Mouse (Mus musculus) T-helper 1 cell (primary cell): Measurements from ENCODE around the gene Gm5678.
"Not testable (repeated sequence)": the region's sequence is repeated elsewhere in the genome, so short reads cannot be mapped to it uniquely, and the experiment has no call there.

Experiments used
- in situ Hi-C: fragments of 300-600 bp; cut with MboI, MseI; formaldehyde crosslinking; loops from one replicate; pipeline ENCODE4 v1.15.1; 2025; ENCODE audit warnings: high pct_unique_total_duplicates

The Gm5678 gene

GRCm38 (mm10) chr16:93607669-93608101 lies 20.2 kb upstream of the Gm5678 start:
- in situ Hi-C loops: no loop called here

- in situ Hi-C loops: no loop called here
Observed at GRCm38 (mm10) chr16:93608731-93609130, 19.2 kb upstream of the Gm5678 start.

DNA sequence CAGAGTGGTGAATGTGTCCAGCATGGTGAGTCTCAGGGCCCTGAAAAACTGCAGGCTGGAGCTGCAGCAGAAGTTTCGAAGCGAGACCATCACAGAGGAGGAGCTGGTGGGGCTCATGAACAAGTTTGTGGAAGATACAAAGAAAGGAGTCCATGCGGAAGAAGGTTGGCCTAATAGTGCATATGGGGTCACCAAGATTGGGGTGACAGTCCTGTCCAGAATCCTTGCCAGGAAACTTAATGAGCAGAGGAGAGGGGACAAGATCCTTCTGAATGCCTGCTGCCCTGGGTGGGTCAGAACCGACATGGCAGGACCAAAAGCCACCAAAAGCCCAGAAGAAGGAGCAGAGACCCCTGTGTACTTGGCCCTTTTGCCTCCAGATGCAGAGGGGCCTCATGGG lies 18.1 kb upstream of the Gm5678 start:
- in situ Hi-C loops: no loop called here

GRCm38 (mm10) chr16:93610961-93611360 lies 16.9 kb upstream of the Gm5678 start:
- in situ Hi-C loops: no loop called here

DNA sequence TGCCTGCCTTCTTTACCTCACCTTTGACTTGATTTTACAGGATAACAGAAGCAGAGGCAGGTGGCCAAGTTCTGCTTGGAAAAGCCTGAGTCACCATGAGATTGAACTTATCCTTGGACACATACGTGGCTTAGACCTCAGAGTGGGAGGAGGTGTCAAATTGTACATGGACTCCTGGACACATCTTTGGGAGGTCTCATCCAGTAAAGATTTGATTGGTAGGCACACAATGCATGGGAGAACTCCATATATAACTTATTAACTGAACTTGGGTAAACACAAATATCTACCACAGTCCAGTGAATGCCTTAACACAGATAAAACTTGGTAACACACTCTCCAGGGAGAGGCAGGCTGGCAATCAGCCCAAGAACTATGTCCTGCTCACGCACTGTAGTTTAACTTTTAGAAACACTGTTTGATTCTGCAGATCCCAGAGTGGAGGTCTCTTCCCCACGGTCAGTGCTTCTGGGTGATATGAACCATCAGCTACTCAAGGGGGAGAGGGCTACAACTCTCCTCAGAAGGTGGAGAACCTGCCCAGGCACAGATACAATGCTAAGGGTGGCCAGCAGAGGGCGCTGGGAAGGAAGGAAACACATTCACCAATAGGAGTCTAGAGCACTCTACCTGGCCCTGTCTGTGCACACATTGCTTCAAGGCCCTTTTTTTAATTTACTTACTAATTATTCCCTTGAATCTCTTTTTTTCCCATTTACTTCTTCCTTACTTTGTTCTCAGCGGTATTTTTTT lies 12.6 kb upstream of the Gm5678 start:
- in situ Hi-C loops: no loop called here

- in situ Hi-C loops: not testable (repeated sequence)
Observed at GRCm38 (mm10) chr16:93623759-93624158, 4.1 kb upstream of the Gm5678 start.

DNA sequence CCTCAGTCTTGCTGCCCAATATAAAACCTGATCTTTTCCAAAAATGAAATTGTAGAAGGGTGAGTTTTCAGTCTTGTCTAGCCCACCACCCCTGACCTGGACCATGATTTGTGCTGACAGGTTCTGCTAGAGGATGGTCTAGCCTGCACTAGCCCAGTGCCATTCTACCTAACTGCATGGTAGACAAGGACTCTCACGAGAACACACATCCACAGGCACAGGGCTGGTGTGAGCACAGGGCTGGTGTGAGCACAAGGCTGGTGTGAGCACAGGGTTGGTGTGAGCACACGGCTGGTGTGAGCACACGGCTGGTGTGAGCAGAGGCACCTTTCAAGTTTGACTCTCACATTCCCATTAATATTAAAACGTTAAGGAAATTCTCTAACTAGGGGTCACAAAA lies 3.2 kb upstream of the Gm5678 start:
- in situ Hi-C loops: no loop called here

DNA sequence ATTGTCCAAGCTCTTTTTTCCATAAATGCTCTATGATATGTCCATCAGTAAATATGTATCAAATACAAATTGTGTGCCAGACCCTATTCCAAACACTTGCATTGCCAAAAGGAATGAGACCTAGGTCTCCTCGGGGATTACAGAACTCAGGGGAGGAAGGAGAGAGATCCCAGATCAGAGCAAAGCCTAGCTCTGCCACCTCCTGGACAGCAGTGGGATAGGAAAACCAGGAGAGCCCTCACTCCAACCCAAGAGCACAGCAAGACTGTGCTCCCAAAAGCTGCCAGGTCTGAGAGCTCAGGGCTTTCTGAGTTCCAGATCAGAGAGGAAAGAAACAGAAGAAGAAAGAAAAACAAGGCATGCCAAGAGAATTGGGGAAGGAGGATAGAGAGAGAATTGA lies 1.2 kb upstream of the Gm5678 start:
- in situ Hi-C loops: no loop called here

GRCm38 (mm10) chr16:93644006-93644405 lies 16.1 kb downstream of the Gm5678 start:
- in situ Hi-C loops: no loop called here

DNA sequence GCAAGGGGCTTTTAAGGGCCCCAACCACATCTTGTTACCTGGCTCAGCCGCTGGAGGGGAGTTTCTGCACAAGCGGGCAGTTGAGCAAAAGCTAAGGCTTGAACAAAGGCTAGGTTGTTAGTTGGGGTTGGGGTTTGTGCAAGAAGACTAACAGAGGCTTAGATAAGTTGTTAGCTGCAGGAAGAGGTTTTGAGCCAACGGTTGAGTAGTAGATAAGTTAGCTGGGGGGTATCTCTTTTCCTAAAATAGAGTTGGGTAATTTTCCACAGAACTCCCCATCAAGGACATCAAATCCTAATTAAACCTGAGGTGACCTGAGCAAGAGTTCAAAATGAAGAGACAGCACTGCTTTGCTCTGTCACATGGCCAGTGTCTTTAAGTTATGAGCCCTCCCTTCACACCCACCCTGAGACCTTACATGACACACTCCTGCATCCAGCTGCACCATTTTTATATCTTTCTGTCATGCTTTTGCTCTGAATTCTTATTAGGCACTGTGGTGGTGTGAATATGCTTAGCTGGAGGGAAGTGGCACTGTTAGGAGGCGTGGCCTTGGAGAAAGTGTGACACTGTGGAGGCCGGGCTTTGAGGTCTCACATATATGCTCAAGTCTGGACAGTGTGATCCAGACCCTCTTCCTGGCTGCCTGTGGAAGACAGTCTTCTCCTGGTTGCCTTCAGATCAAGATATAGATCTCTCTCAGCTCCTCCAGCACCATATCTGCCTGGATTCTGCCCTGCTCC lies 20.7 kb downstream of the Gm5678 start:
- in situ Hi-C loops: no loop called here

DNA sequence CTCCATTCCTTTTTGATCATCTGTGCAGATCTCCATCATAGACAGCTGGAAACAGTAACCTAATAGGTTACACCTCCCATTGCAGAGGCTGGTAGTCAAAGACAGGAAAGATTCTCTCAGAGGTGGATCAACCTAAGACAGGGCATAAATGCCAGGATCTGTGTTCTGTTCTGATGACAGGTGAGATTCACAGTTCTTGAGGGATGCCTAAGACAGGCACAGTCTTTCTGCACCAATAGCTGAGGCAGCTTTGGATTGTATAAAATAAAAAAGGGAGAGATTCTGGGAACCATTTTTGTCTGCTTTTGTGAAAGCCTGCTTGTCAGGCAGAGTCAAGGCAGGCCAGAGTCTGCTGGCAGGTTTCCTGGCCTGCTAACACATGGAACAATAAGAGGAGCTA lies 40.1 kb downstream of the Gm5678 start:
- in situ Hi-C loops: no loop called here

- in situ Hi-C loops: no loop called here
Observed at GRCm38 (mm10) chr16:93669521-93669920, 41.6 kb downstream of the Gm5678 start.

- in situ Hi-C loops: loop anchor here (10.0 kb wide), 1 partner anchor 1076 kb away; no protein-coding TSS in a partner anchor
Observed at GRCm38 (mm10) chr16:93670466-93670865, 42.6 kb downstream of the Gm5678 start.

- in situ Hi-C loops: loop anchor here (10.0 kb wide), 1 partner anchor 1076 kb away; no protein-coding TSS in a partner anchor
Observed at GRCm38 (mm10) chr16:93671064-93671463, 43.2 kb downstream of the Gm5678 start.

DNA sequence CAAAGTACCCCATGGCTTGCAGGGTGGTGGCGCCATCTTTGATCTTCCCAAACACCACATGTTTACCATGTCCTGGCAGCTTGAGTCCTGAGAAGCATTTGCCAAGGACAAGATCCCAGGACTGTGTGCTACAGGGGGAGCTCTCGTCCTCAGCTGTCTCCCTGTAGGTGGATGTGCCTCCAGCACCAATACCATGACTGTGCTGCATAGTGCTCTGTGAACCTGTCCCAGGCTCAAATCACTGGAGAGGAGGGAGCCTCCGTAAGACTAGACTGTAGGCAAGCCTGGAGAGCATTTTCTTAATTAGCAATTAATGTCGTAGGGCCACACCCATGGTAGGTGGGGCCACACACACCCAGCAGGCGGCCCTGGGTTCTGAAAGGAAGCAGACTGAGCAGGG lies 48.5 kb downstream of the Gm5678 start:
- in situ Hi-C loops: loop anchor here (10.0 kb wide), 1 partner anchor 1082 kb away; no protein-coding TSS in a partner anchor

DNA sequence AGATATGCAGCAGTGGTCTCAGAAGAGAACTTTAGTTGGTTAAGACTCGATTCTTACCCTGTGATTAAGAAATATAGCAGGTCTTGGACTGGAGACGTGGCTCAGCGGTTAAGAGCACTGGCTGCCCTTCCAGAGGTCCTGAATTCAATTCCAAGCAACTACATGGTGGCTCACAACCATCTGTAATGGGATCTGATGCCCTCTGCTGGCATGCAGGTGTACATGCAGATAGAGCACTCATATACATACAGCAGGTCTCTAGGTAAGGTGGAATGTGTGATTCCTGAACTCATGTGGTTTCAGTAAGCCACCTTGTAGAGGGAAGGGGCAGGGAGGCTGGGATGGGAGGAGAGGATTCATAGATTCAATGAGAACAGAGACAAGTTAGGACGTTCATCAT lies 50.3 kb downstream of the Gm5678 start:
- in situ Hi-C loops: loop anchor here (10.0 kb wide), 1 partner anchor 1083 kb away; no protein-coding TSS in a partner anchor

GRCm38 (mm10) chr16:93679165-93679564 lies 51.3 kb downstream of the Gm5678 start:
- in situ Hi-C loops: loop anchor here (10.0 kb wide), 1 partner anchor 1084 kb away; no protein-coding TSS in a partner anchor
